21 mouse cellular contexts compared by ENCODE assay signal in the genomic region with DNA sequence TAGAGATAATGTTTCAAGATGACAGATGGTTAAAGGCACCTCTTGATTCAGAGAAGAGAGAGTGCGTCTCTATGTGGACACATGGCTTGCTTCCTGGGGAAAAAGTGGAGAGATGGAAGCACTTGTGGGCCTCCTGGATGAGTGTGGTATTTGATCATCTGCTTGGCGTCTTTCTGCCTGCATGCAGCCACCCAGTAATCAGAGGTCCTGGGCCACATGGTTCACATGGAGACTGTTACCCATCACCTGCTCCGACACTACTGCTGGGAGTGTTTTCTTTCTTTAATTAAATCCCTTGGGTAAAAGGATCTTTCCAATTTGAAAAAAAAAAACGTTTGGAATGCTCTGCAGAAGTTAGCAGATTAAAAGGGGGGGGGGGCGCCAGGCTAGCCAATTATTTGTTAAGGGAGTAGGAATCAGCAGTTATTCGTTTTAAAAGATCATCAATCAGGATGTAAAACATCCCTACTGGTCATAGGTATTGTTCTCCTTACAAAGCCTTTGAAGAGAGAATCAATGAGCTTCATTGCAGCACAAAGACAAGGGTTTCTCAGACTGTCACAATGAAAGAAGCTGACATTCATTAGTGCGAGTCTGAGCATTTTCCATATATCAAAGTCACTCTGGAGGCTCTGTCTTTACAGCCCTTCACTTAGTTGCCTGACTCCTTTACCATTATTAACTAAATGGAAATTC.
A peak's percentile ranks its signal among the peaks of the same experiment; 100 is the strongest.
DNase-seq lines count a peak whose midpoint lies in the region; ATAC-seq and TF ChIP-seq lines count a peak whose summit lies in the region.
"Had no signal": no experiment of that assay in that cellular context is flagged by ENCODE, and none has a peak within 500 bp of the region (broad histone marks: within the 10 kb centered on the region; RNA-seq: fewer than 3 reads in every experiment).

No protein-coding gene starts in this region.

- no peak overlapping the region for H3K9ac ChIP-seq in hindbrain, embryonic 11.5 days (ENCODE audit: low read depth, low read length)
- no peak overlapping the region for H3K9ac ChIP-seq in hindbrain, embryonic 16.5 days (ENCODE audit: low read depth, low read length)
- H3K9ac ChIP-seq in forebrain, postnatal 0 days, result no peak overlapping the region
- no peak overlapping the region for H3K9ac ChIP-seq in neural tube, embryonic 11.5 days (ENCODE audit: low read length)
- H3K9ac ChIP-seq: intestine, embryonic 15.5 days; liver, embryonic 12.5 days; lung, embryonic 14.5 days; stomach, embryonic 15.5 days had no signal

- H3K9me3 ChIP-seq in hindbrain, embryonic 11.5 days (ENCODE audit: control insufficient read depth, low read length), result no peaks in the 10 kb centered on the region
- H3K9me3 ChIP-seq in hindbrain, embryonic 16.5 days (ENCODE audit: control insufficient read depth, low read length), result no peaks in the 10 kb centered on the region
- no peaks in the 10 kb centered on the region for H3K9me3 ChIP-seq in forebrain, postnatal 0 days (ENCODE audit: low read length)
- no peaks in the 10 kb centered on the region for H3K9me3 ChIP-seq in neural tube, embryonic 11.5 days (ENCODE audit: control insufficient read depth, low read length)
- H3K9me3 ChIP-seq: intestine, embryonic 15.5 days; stomach, embryonic 15.5 days had no signal

- no peaks in the 10 kb centered on the region for H3K27me3 ChIP-seq in hindbrain, embryonic 11.5 days (ENCODE audit: control insufficient read depth, insufficient read depth, low read length)
- H3K27me3 ChIP-seq in hindbrain, embryonic 16.5 days (replicated peaks; ENCODE audit: control insufficient read depth, insufficient read depth, low read length), result no peaks in the 10 kb centered on the region
- H3K27me3 ChIP-seq in forebrain, postnatal 0 days (ENCODE audit: insufficient read depth, low read length), result no peaks in the 10 kb centered on the region
- no peaks in the 10 kb centered on the region for H3K27me3 ChIP-seq in neural tube, embryonic 11.5 days (ENCODE audit: control insufficient read depth, insufficient read depth, low read length)
- H3K27me3 ChIP-seq: intestine, embryonic 15.5 days; liver, embryonic 12.5 days; Patski; stomach, embryonic 15.5 days had no signal

- H3K36me3 ChIP-seq in hindbrain, embryonic 11.5 days (ENCODE audit: control insufficient read depth, insufficient read depth, low read length), result no peaks in the 10 kb centered on the region
- H3K36me3 ChIP-seq in hindbrain, embryonic 16.5 days (ENCODE audit: control insufficient read depth, insufficient read depth, low read length), result no peaks in the 10 kb centered on the region
- H3K36me3 ChIP-seq in forebrain, postnatal 0 days (ENCODE audit: insufficient read depth), result no peaks in the 10 kb centered on the region
- no peaks in the 10 kb centered on the region for H3K36me3 ChIP-seq in neural tube, embryonic 11.5 days (ENCODE audit: control insufficient read depth, insufficient read depth, low read length)
- H3K36me3 ChIP-seq: intestine, embryonic 15.5 days; liver, embryonic 12.5 days; stomach, embryonic 15.5 days had no signal

- H3K4me3 ChIP-seq in hindbrain, embryonic 11.5 days (ENCODE audit: low read depth, low read length), result no peak overlapping the region
- no peak overlapping the region for H3K4me3 ChIP-seq in hindbrain, embryonic 16.5 days (ENCODE audit: low read length)
- H3K4me3 ChIP-seq in forebrain, postnatal 0 days (ENCODE audit: low read depth, low read length), result no peak overlapping the region
- H3K4me3 ChIP-seq in neural tube, embryonic 11.5 days (ENCODE audit: low read depth, low read length), result no peak overlapping the region
- H3K4me3 ChIP-seq: heart, adult 2 months; intestine, embryonic 15.5 days; layer of hippocampus, adult 2 months; left cerebral cortex, adult 2 months; liver, embryonic 12.5 days; stomach, embryonic 15.5 days had no signal

- DNase-seq in hindbrain, embryonic 11.5 days (ENCODE audit: low spot score), result peak; percentile 19
- peak; percentile 30 for DNase-seq in ZHBTc4 (ENCODE audit: low read depth, low spot score)
- no peak for DNase-seq in forebrain, postnatal 0 days
- peak; percentile 19 for DNase-seq in neural tube, embryonic 11.5 days (ENCODE audit: low spot score)
- no peak for DNase-seq in layer of hippocampus, postnatal 10 days (ENCODE audit: low spot score in 2 of 2)
- DNase-seq in left cerebral cortex, adult 9 months (ENCODE audit: low spot score in 2 of 2), result no peak
- DNase-seq: B cell, adult 2 months; cerebellum, adult 9-11 months; gastrocnemius, postnatal 10 days; heart, adult 2 months; lung, embryonic 14.5 days; spleen, adult 18-20 months had no signal

- ATAC-seq in hindbrain, embryonic 11.5 days (ENCODE audit: low FRiP score), result peak; percentile 89
- ATAC-seq in hindbrain, embryonic 16.5 days, result no peak; the same call in 1 of the 2 replicates
- ATAC-seq in forebrain, postnatal 0 days, result peak; percentile 36; the same call in 1 of the 2 replicates
- peak; percentile 80; the same call in 1 of the 2 replicates for ATAC-seq in neural tube, embryonic 11.5 days (ENCODE audit: insufficient read depth, low FRiP score, low TSS enrichment)
- ATAC-seq in granulocyte monocyte progenitor cell, adult 5-6 weeks (replicated peaks; ENCODE audit: poor library complexity, severe bottlenecking), result no peak
- ATAC-seq: intestine, embryonic 15.5 days; liver, embryonic 12.5 days; Patski had no signal

- H3K27ac ChIP-seq in hindbrain, embryonic 11.5 days (ENCODE audit: low read depth, low read length), result no peak overlapping the region
- no peak overlapping the region for H3K27ac ChIP-seq in hindbrain, embryonic 16.5 days (ENCODE audit: low read depth, low read length)
- H3K27ac ChIP-seq in forebrain, postnatal 0 days (ENCODE audit: low read depth, low read length), result no peak overlapping the region
- no peak overlapping the region for H3K27ac ChIP-seq in neural tube, embryonic 11.5 days (ENCODE audit: low read depth, low read length)
- H3K27ac ChIP-seq: heart, adult 2 months; intestine, embryonic 15.5 days; layer of hippocampus, adult 2 months; left cerebral cortex, adult 2 months; liver, embryonic 12.5 days; macrophage; stomach, embryonic 15.5 days had no signal

- TF ChIP-seq CTCF in forebrain, postnatal 0 days (IDR thresholded peaks at IDR 0.05; ENCODE audit: low read depth), result no peak

- WGBS in hindbrain, embryonic 11.5 days, result 21% methylated on average over 7 of the region's 7 CpGs
- WGBS in hindbrain, embryonic 16.5 days, result 9% methylated on average over 7 of the region's 7 CpGs
- 13% methylated on average over 7 of the region's 7 CpGs for WGBS in forebrain, postnatal 0 days
- WGBS in neural tube, embryonic 11.5 days, result 20% methylated on average over 7 of the region's 7 CpGs

- H3K4me1 ChIP-seq in hindbrain, embryonic 11.5 days (replicated peaks; ENCODE audit: control insufficient read depth, insufficient read depth, low read length), result no peaks in the 10 kb centered on the region
- H3K4me1 ChIP-seq in hindbrain, embryonic 16.5 days (ENCODE audit: control insufficient read depth, insufficient read depth, low read depth, low read length), result no peaks in the 10 kb centered on the region; the same call in 1 of the 2 replicates
- no peaks in the 10 kb centered on the region for H3K4me1 ChIP-seq in forebrain, postnatal 0 days (ENCODE audit: insufficient read depth)
- no peaks in the 10 kb centered on the region for H3K4me1 ChIP-seq in neural tube, embryonic 11.5 days (ENCODE audit: control insufficient read depth, insufficient read depth, low read length)
- H3K4me1 ChIP-seq: intestine, embryonic 15.5 days; liver, embryonic 12.5 days; stomach, embryonic 15.5 days had no signal

- no peak overlapping the region for H3K4me2 ChIP-seq in hindbrain, embryonic 11.5 days (replicated peaks; ENCODE audit: low read depth, low read length)
- no peak overlapping the region for H3K4me2 ChIP-seq in hindbrain, embryonic 16.5 days (ENCODE audit: low read length)
- H3K4me2 ChIP-seq in forebrain, postnatal 0 days (ENCODE audit: low read depth), result no peak overlapping the region
- no peak overlapping the region for H3K4me2 ChIP-seq in neural tube, embryonic 11.5 days (ENCODE audit: low read depth)
- H3K4me2 ChIP-seq: intestine, embryonic 15.5 days; liver, embryonic 12.5 days; lung, embryonic 14.5 days; stomach, embryonic 15.5 days had no signal

Comparison
In these comparisons a context has a peak if more than half of its experiments do, and no peak if none do; other contexts are left out.
1. ATAC-seq: peak in hindbrain, embryonic 11.5 days (single experiment), forebrain, postnatal 0 days (single experiment) and neural tube, embryonic 11.5 days (single experiment); none in hindbrain, embryonic 16.5 days (single experiment) and granulocyte monocyte progenitor cell, adult 5-6 weeks (single experiment).
2. DNase-seq: peak in hindbrain, embryonic 11.5 days (single experiment), ZHBTc4 (single experiment) and neural tube, embryonic 11.5 days (single experiment); none in forebrain, postnatal 0 days (single experiment), layer of hippocampus, postnatal 10 days (0 of 2) and left cerebral cortex, adult 9 months (0 of 2).